Mouse (Mus musculus) MEL (cell line): ENCODE results near the gene Lag3.

Experiments
- CHD2 ChIP-seq: IDR thresholded peaks from 2 replicates; pipeline ENCODE4 v1.6.1; 2011; ENCODE audit warnings: low read length, improper control_type of control experiment
- CTCF ChIP-seq, 3 experiments: IDR thresholded peaks in 2 of 3; conservative IDR thresholded peaks in 1 of 3; 2 replicates each; pipeline ENCODE4 v1.5.1; 2011 to 2012; ENCODE audit warnings: low read length in 3 of 3, low read depth in 2 of 3, mild to moderate bottlenecking in 2 of 3, improper control_type of control experiment in 1 of 3, inconsistent platforms in 1 of 3, mixed read lengths in 1 of 3, moderate library complexity in 1 of 3; ENCODE audit not compliant: control insufficient read depth in 1 of 3, insufficient read depth in 1 of 3, poor library complexity in 1 of 3, severe bottlenecking in 1 of 3
- E2F4 ChIP-seq: IDR thresholded peaks from 2 replicates; pipeline ENCODE4 v1.6.1; 2011; ENCODE audit warnings: low read depth, low read length, improper control_type of control experiment, borderline replicate concordance
- EP300 ChIP-seq, 2 experiments: IDR thresholded peaks; 2 replicates each; pipeline ENCODE4 v1.6.1; 2011; ENCODE audit warnings: improper control_type of control experiment in 2 of 2, low read length in 2 of 2, low read depth in 1 of 2, mild to moderate bottlenecking in 1 of 2
- MAFK ChIP-seq: IDR thresholded peaks from 2 replicates; pipeline ENCODE4 v1.6.1; 2011; ENCODE audit warnings: low read depth, mild to moderate bottlenecking, low read length, improper control_type of control experiment, borderline replicate concordance
- MAX ChIP-seq: IDR thresholded peaks from 2 replicates; pipeline ENCODE4 v1.6.1; 2011; ENCODE audit warnings: low read length, improper control_type of control experiment
- NRF1 ChIP-seq: IDR thresholded peaks from 2 replicates; pipeline ENCODE4 v1.6.1; 2014; ENCODE audit warnings: low read depth, mild to moderate bottlenecking, inconsistent platforms, low read length, improper control_type of control experiment, moderate library complexity; ENCODE audit not compliant: poor library complexity, insufficient read depth, severe bottlenecking
- POLR2A ChIP-seq, 2 experiments: IDR thresholded peaks; 2 replicates each; pipeline ENCODE4 v1.6.1; 2011 to 2012; ENCODE audit warnings: low read length in 2 of 2, mild to moderate bottlenecking in 2 of 2, control low read depth in 1 of 2, improper control_type of control experiment in 1 of 2, low read depth in 1 of 2, moderate library complexity in 1 of 2; ENCODE audit not compliant: control insufficient read depth in 1 of 2, insufficient read depth in 1 of 2, poor library complexity in 1 of 2
- POLR2AphosphoS5 ChIP-seq: IDR thresholded peaks from 2 replicates; pipeline ENCODE4 v1.6.1; 2012; ENCODE audit warnings: low read depth, borderline replicate concordance, mild to moderate bottlenecking, inconsistent platforms, low read length, moderate library complexity, mixed read lengths
- RCOR1 ChIP-seq: IDR thresholded peaks from 2 replicates; pipeline ENCODE4 v1.6.1; 2012; ENCODE audit warnings: low read depth, mild to moderate bottlenecking, inconsistent platforms, low read length, improper control_type of control experiment
- ZC3H11A ChIP-seq: IDR thresholded peaks from 2 replicates; pipeline ENCODE4 v1.6.1; 2012; ENCODE audit warnings: low read depth, mild to moderate bottlenecking, inconsistent platforms, low read length, improper control_type of control experiment

DNA sequence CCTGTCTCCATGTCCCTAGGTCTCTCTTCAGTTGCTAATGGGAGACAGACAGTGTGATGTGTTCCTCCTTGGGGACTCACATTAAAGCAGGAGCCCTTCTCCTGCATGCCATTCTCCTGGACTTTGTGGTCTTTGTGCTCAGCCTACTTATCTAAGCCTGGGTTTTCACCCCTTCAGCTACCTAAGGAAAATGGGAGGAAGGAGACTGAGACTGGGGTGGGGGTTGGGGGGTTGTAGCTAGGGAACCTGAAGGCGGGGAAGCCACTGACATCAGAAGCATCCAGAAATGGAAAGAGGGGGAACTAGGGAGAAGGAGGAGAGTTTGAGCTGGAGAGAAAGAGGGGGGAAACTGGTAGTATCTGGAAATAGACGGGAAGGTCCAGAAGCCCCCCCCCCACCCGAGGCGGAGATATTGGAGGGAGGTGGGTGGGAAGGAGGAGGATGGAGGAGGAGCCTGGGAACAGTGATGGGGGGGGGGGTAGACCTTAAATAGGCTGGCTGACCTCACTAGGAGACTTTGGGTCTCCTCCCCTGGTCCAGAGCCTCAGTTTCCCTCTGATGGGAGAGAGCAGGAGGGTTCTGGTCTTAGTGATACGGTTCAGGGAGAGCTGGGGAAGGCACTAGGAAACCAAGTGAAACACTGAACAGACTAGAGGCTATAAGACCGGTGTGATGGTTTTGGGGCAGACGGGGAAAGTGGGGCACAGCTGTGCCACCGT lies 48.9 kb downstream of the Lag3 start:
- TF ChIP-seq CTCF (IDR thresholded peaks at IDR 0.05 in 2 of 3, conservative IDR thresholded peaks at IDR 0.05 in 1 of 3; ENCODE audit: control insufficient read depth in 1 of 3, insufficient read depth in 1 of 3, low read depth in 2 of 3, low read length in 3 of 3, poor library complexity in 1 of 3, severe bottlenecking in 1 of 3), result no peak
- TF ChIP-seq CHD2, result no peak
- TF ChIP-seq POLR2A (IDR thresholded peaks at IDR 0.05; ENCODE audit: control insufficient read depth in 1 of 2, insufficient read depth in 1 of 2, low read depth in 1 of 2, low read length in 2 of 2, poor library complexity in 1 of 2), result no peak
- no peak for TF ChIP-seq E2F4
- TF ChIP-seq MAX, result no peak
- TF ChIP-seq MAFK, result no peak
- no peak for TF ChIP-seq ZC3H11A
- TF ChIP-seq EP300 (IDR thresholded peaks at IDR 0.05; ENCODE audit: low read depth in 1 of 2, low read length in 2 of 2), result no peak
- no peak for TF ChIP-seq POLR2AphosphoS5
- TF ChIP-seq RCOR1, result no peak
- TF ChIP-seq NRF1, result no peak
